Mouse (Mus musculus) thymus, postnatal 0 days (tissue): ENCODE measurements around the gene Gcgr. TPM values are rescaled to one million over a fixed set of nuclear protein-coding genes. Genes with fewer than 3 reads are reported as not detected.

Source experiments
- DNase-seq: peaks from one replicate; pipeline ENCODE4 v3.0.0-alpha.2; 2015; ENCODE audit warnings: low spot score
- polyA plus RNA-seq: library from polyadenylated mRNA; unstranded; fragments of >200 nt; fragmentation: Nextera tagmentation; extraction: Ambion mirVana; gene quantifications from 2 replicates; pipeline ENCODE4 v1.2.1, GENCODE M21; 2015

The Gcgr gene
- polyA plus RNA-seq = 0.14 and 0.18 TPM in 2 replicates

GRCm38 (mm10) chr11:120530085-120530964 lies at the start of gene Gcgr:
Gene Gcgr, plus strand, starts transcription at chr11:120530699.
- no peak for DNase-seq

DNA sequence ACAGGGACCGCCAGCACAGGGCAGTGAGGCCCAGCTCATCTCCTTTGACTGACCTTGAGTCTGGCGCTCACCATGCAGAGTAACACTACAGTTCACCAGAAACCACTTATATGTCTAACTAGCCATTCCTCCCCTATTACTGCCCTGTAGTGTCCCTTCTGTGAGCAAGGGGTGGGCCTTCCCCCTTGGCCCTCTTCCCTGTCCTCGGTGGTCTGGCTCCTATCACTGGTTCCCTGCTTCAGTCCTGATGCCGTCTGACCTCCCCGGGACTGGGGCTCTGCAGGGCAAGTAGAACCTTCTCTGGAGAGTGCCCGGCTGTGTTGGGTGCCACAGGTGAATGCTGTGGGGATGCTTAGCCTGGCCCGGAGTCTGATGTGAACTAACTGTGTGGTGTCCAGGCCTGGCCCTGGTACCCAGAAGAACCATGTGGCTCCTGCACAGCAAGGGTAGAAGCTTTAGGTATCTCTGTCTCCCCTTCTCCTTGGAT lies 47.0 kb upstream of the Gcgr start:
- DNase-seq = no peak

DNA sequence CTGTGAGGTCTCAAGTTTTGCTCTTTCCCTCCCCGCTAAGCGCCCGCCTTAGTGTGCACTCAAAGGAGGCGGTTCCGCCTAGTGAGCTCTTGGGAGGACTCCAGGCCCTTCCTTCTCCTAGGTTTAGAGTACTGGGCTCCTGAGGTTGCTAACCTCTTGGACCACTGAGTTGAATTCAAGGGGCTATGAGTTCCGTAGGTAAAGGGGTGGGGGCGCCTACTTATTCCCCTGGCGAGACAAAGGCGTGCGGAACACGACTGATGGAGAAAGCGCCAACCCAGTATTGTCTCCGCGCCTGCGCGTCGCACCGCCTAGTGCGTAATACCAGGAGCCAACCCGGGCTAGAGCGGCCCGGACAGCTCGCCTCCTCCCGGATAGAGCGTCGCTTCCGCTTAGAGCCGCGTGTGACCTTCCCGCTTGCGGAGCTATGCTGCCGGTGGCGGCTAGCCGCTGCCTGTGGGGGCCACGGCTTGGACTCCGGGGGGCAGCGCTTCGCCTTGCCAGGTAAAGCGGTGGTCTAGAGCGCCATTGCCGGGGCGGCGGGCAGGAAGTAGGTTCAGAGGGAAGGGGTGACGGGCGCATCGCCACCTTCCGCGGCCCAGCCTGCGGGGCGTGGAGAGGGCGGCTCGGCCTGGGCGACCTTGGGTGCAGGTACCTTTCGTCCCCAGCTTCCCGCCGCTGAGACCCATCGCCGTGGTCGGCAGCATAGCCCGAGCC lies 46.1 kb upstream of the Gcgr start, which contains the start of gene Mrpl12:
Mrpl12 (plus strand) TSS at position 349 of the 717 bp plus-strand sequence.
- peak; percentile 94 for DNase-seq

DNA sequence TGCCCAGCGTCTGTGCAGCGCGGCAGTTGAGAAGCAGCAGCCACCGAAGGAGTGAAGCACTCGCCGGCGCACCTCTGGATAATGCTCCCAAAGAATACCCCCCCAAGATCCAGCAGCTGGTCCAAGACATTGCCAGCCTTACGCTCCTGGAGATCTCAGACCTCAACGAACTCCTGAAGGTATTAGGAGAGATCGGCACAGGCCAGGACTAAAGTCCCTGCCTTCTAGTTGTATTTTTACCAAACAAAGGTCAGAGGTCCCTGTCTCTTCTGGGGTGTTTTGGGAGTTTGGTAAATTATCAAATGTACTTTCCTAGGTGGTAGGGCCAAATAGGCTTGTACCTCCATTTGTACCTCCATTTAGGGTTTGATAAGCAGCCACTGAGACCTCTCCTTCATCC lies 45.2 kb upstream of the Gcgr start:
- DNase-seq = no peak

DNA sequence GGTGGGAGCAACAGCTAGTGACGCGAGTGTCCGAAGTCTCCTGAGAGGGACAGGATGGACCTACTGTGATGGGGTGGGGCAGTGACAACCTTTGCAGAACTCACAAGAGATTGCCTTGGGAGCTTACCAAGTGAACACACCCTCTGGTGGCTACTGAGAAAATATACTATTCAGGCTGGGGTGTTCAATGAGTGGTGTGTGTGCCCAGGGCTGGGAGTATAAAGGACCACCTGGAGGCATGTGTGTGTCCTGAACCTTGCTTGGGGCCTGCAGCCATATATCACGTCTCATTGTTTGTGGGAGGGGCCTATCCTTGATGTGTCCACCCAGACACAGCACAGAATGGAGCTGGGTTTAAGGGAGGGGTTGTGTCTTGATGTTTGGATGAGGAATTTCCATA lies 42.0 kb upstream of the Gcgr start:
- no peak for DNase-seq

DNA sequence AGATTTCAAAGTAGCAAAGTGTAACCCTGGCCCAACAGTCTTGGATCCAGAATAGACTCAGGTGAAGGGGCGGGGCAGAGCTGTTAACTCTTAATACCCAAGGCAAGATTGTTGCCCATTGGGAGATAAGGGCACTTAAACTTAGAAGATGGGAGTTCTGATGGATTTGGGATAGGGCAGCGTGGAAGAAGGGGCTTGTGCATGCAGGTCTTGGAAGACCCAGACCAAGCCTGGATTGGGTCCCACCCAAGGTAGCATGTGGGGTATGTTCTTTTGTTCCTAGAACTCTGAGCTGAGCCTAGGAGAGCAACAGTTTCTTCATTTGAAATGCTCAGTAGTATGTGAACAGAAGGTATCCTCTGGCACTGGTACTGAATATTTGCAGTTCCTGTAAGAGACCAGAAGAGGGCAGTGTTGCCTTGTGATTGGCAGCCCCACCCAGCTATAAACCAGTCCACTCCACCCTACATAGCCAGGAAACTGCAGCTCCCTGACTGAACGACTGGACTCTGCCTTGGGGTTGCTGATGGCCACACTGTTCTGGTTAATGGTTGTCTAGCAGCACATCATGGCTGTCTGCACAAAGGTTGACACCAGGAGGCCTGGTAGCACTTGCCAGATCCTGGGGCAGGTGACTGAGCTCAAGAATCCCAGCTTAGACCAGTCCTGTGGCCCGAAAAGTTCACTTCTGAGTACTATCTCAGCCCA lies 41.3 kb upstream of the Gcgr start:
- peak; percentile 83 for DNase-seq

GRCm38 (mm10) chr11:120490291-120491046 lies 40.0 kb upstream of the Gcgr start:
- no peak for DNase-seq

GRCm38 (mm10) chr11:120491317-120492023 lies 39.0 kb upstream of the Gcgr start, which contains the start of gene Slc25a10:
Gene Slc25a10, plus strand, starts transcription at chr11:120491840.
- peak; percentile 67 for DNase-seq

- peak; percentile 51 for DNase-seq
These were observed 38.2 kb upstream of the Gcgr start for GRCm38 (mm10) chr11:120492024-120492877.

- no peak for DNase-seq
These were observed 37.7 kb upstream of the Gcgr start for GRCm38 (mm10) chr11:120492878-120493203.

DNA sequence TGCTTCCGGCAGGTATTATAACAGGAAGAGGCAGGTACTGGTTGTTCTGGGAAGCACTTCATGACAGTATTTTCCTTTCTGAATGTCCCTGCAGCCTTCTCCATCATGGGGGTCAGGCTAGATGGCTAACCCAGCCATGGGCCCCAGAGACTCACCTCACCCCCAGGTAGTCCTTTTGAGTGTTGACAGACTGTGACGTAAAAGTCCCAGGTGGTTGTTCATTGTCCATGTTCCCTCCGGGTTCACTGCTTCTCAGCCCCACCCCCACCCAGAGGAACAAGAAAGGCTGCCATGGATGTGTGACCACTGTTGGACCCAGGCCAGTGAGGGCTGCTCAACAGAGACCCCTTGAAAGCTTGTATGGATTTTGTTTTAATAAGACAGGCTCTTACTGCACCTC lies 37.1 kb upstream of the Gcgr start:
- DNase-seq = no peak

DNA sequence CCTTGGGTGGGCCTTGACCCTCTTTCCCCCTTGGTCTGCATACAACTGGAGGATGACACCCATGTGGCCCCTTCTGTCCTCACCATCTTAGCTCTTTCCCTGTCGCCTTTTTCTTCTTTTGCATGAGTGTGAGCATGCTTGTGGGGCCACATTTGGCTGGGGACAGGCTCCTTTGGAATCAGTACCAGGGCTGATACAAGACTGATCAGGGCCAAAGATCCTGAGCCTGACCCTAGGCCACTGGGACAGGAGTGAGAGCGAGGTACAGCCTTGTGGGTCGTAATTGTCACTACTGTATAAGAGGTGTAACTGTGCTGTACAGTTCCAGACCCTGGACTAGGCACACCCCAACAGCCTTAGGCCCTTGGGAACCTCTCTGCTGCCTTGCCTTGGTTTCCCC lies 36.6 kb upstream of the Gcgr start:
- no peak for DNase-seq

- DNase-seq = no peak
These were observed 33.1 kb upstream of the Gcgr start for GRCm38 (mm10) chr11:120497436-120497835.

DNA sequence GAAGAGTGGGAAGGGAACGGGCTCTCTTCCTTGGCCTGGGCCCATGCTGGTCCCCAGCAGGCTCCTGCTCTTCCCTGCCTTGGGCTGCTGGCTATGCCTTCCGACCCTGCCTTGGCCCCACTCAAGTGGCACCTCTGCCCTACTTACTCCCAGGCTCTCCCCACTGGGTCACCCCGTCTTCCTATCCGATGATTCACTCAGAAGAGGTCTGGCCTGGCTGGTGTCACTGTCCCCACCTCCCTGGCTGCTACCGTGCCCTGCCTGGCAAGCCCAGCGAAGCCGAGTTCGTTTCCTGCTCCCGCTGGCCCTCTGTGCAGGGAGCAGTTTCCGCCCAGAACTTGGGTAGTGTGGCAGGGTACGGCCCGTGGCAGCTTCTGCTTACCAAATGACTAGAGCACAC lies 32.3 kb upstream of the Gcgr start:
- DNase-seq = no peak

GRCm38 (mm10) chr11:120498891-120499290 lies 31.6 kb upstream of the Gcgr start:
- no peak for DNase-seq

DNA sequence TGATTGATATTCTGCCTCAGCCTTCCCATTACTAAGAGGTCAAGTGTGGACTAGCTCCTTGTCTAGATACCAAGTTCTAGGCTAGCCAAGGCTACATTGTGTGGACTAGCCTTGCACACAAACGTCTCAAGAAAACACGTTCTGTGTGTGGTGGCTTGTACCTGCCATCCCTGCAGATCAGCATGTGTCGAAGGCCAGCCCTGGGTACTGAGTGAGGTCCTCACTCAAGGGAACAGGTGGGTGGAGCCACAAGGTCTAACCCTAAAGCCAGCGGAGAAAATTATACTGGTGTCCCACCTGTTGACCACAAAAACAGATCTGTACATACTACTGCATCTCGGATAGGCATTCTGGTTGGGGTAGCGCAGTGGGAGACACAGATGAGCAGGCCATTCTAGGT lies 30.6 kb upstream of the Gcgr start:
- no peak for DNase-seq

DNA sequence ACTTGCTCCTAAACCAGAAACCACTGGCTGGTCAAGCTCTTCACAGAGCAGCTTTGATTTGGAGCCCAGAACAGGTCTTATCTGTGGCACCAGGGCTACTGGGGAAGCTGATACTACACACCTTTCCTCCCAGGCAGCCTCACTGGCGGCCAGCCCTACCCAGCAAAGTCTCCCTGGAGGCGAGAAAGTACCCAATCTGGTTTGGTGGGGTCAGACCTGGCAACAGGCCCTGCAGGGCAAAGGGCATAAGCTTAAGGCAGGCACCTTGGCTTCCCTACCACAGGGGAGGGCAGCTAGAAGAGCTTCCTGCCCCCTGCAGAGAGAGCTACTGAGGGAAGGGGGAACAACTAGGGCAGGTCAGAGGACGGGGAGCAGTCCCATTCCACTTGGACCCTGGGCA lies 30.1 kb upstream of the Gcgr start:
- DNase-seq = no peak

- no peak for DNase-seq
These were observed 29.5 kb upstream of the Gcgr start for GRCm38 (mm10) chr11:120501018-120501417.

DNA sequence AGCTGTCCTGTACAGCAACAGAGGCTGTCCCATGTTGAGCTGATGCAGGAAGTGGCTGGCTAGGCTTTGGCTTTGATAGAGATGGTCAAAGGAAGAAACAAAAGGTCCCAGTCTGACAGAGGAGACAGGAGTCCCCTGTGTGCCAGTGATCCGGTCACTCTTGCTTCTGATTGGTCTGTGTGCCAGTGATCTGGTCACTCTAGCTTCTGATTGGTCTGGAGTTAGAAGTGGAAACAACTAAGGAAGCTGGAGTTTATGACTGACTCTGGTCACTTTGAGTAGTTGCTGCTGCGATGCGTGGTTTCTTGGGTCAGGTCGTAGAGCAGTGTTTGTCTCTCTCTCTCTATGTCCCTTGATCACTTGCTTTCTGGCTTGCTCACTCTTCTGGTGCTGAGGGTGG lies 28.8 kb upstream of the Gcgr start:
- no peak for DNase-seq
